Mouse (Mus musculus): ENCODE measurements around the gene Gm20425.
A peak's percentile ranks its signal among the peaks of the same experiment; 100 is the strongest.

Gene Gm20425

DNA sequence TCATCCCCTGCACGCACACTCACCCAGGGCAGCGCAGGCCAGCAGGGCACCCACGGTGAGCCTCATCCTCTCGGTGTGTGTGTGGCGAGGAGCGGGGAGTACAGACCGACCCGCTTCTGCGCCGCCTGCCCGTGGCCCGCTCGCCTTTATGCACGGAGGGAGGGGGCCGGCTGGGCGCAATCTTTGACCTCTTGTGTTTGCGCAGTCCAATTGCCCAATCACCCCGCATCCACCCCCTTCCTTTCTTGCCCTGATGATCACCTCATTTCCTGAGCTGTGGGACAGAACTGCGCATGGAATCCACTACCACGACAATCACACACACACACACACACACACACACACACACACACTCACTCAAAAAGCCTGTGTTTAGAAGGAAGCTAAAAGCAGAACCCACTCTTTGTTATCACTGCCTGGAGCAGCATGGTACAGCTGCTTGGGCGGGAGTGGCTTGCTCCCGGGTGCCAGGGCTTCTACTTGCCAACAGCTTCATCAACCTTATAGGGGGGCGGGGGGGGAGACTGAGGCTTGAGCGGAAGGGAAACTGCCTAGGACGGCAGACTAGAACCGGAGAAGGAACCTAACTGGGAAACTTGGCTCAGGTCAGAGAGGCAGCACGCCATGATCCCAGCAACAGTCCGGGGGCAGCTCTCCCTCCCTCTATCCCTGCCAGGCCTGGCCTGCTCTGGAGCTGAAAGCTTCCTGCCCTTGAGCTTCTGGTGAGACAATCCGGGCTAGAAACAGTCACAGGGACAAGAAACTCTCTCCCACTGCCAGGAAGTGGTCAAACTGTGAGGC is at the start of gene Gm20425, which contains the start of gene Trf:
Gene Gm20425 (minus strand): TSS at position 157 of the 801 bp plus-strand sequence.
Gene Trf (minus strand): TSS at position 294 of the 801 bp plus-strand sequence.
- DNase-seq (ENCODE audit: low read depth in 2 of 2, low spot score in 2 of 2): peak in 1 of 2 experiments; percentile 20

DNA sequence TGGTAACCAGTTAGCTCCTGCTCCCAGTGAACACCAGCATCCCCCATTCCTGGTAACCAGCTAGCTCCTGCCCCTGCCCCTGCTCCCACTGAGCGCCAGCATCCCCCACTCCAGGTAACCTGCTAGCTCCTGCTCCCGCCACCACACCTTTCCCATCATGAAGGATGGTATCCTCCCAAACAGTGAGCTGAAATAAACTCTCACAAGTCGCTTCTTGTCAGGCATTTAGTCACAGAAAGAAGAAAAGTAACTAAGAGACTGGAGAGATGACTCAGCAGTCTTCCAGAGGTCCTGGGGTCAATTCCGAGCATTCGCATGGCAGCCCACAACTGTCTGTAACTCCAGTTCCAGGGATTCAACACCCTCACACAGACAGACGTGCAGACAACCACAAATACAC is 46.8 kb upstream of the Gm20425 start:
- DNase-seq (ENCODE audit: low read depth in 2 of 2, low spot score in 2 of 2): no peak

DNA sequence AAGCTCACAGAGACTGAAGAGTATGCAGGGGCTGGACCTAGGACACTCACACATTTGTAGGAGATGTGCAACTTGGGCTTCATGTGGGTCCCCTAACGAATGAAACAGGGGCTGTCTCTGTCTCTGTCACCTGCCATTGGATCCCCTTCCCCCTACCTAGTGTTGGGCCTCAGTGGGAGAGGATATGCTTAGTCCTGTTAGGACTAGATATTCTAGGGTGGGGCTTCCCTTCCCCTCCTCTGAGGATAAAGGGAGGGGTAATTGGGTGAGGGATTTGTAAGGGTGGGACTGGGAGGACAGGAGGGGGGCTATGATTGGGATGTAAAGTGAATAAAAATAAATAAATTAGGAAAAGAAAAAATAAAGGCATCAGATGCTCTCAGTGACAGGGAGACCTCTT is 45.6 kb upstream of the Gm20425 start:
- DNase-seq (ENCODE audit: low read depth in 2 of 2, low spot score in 2 of 2): no peak

DNA sequence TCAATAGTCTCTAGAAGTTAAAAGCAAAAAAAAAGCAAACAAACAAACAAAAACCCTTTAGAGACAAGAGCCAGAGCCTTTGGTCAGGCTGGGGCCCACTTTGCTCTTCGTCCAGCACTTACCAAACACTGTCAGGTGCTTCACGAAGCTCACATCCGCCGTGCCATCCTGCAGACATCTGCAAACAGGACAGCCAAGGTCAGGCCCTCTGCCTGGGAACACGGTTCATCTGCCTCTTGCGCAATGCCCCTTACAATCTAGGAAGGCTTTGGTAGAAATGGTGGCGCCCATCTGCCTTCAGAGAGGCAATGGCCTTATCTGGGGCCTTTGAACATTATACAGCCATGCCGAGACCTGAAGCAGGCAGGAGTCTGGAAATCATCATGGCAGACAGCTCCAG is 44.7 kb upstream of the Gm20425 start:
- DNase-seq (ENCODE audit: low read depth in 2 of 2, low spot score in 2 of 2): no peak

GRCm38 (mm10) chr9:103271104-103271503 is 41.0 kb upstream of the Gm20425 start:
- no peak for DNase-seq (ENCODE audit: low read depth in 2 of 2, low spot score in 2 of 2)

- DNase-seq (ENCODE audit: low read depth in 2 of 2, low spot score in 2 of 2): no peak
These were observed 35.7 kb upstream of the Gm20425 start for GRCm38 (mm10) chr9:103265778-103266177.

DNA sequence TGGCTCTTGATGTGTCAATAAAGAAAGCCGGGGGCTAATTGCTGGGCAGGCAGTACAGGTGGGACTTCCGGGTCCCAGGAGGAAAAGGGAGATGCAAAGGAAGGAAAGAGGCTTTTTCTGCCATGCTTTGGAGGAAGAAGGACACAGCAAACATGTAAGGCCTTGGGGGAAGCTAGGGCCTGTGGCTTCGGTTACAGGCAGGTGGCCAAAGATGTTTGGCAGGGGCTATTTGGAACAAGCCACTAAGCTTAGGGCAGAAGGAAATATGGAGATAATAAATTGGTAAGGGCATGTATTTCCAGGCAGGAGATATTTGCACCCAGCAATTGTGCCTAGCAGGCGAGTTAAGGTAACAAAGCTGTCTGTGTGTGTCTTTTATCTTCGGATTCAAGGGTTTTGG is 22.8 kb upstream of the Gm20425 start:
- DNase-seq (ENCODE audit: low read depth in 2 of 2, low spot score in 2 of 2): no peak

- DNase-seq (ENCODE audit: low read depth in 2 of 2, low spot score in 2 of 2): no peak
These were observed 18.5 kb upstream of the Gm20425 start for GRCm38 (mm10) chr9:103248618-103249017.

- no peak for DNase-seq (ENCODE audit: low read depth in 2 of 2, low spot score in 2 of 2)
These were observed 16.5 kb upstream of the Gm20425 start for GRCm38 (mm10) chr9:103246526-103247168.

- DNase-seq (ENCODE audit: low read depth in 2 of 2, low spot score in 2 of 2): no peak
These were observed 13.5 kb upstream of the Gm20425 start for GRCm38 (mm10) chr9:103243640-103244039.

GRCm38 (mm10) chr9:103241206-103241605 is 11.1 kb upstream of the Gm20425 start:
- DNase-seq (ENCODE audit: low read depth in 2 of 2, low spot score in 2 of 2): no peak

DNA sequence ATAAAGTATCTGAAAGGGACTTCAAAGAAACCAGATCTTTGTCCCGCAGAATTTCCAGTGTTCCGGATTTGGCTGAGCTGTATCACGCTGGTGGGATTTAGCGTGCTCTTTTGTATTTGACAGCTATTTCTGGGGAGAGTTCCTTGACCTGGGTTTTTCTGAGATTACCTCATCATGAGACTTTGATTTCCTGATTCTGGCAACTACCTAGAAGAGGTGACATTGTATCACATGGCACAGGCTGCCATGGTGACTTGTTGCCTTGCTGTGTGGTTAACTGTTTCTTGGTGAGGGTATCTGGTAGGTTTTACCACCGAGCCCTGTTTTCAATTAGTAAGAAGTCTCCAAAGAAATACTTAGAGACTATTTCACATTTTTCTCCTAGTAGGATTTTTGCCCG is 9.4 kb upstream of the Gm20425 start:
- DNase-seq (ENCODE audit: low read depth in 2 of 2, low spot score in 2 of 2): no peak

- no peak for DNase-seq (ENCODE audit: low read depth in 2 of 2, low spot score in 2 of 2)
These were observed 4.6 kb upstream of the Gm20425 start for GRCm38 (mm10) chr9:103234565-103235165.

GRCm38 (mm10) chr9:103234059-103234458 is 4.0 kb upstream of the Gm20425 start:
- no peak for DNase-seq (ENCODE audit: low read depth in 2 of 2, low spot score in 2 of 2)

GRCm38 (mm10) chr9:103233006-103233395 is 2.9 kb upstream of the Gm20425 start:
- DNase-seq (ENCODE audit: low read depth in 2 of 2, low spot score in 2 of 2): peak in 1 of 2 experiments; percentile 18

- no peak for DNase-seq (ENCODE audit: low read depth in 2 of 2, low spot score in 2 of 2)
These were observed 2.3 kb upstream of the Gm20425 start for GRCm38 (mm10) chr9:103232232-103233005.

DNA sequence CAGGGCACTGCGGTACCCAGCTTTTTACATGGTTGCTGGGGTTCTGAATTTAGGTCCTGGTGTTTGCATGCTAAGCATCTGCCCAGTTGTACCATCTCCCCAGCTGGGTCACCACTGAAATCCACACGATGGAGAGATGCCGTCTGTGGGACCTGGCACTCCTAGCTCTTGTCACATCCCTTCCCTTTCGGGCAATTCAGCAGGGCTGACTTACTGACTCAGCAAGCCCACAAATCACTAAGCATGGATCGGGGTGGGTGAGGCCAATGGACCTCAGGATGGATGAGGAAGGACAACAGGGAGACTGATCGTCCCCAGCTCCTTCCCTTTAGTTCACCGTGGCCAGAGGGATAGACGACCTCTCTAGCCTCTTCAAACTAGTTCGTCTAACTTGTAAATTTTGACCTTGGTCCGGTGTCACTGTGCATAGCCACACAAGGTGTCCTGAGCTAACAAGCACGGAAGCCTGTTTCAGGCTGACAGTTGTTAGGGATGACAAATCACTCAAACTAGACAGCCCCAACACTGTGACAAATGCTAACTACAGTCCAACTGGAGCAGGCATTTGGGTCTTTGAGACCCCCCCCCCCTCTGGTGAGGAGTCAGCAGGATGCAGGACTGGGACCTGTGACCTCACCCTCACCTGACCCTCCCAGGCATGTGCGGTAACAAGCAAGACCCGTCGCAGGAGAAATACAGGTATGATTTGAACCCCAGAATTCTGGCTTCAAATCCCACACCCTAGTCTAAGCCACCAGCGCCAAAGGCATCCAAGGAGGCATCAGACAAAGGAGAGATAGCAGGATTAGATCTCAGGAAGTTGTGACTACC is 855 bp downstream of the Gm20425 start:
- no peak for DNase-seq (ENCODE audit: low read depth in 2 of 2, low spot score in 2 of 2)

GRCm38 (mm10) chr9:103228370-103229003 is 1.6 kb downstream of the Gm20425 start:
- DNase-seq (ENCODE audit: low read depth in 2 of 2, low spot score in 2 of 2): no peak

- no peak for DNase-seq (ENCODE audit: low read depth in 2 of 2, low spot score in 2 of 2)
These were observed 2.3 kb downstream of the Gm20425 start for GRCm38 (mm10) chr9:103227760-103228159.

GRCm38 (mm10) chr9:103226806-103227205 is 3.3 kb downstream of the Gm20425 start:
- no peak for DNase-seq (ENCODE audit: low read depth in 2 of 2, low spot score in 2 of 2)

Measured in CD8-positive naive resting alpha-beta T cell, adult 2 months (primary cell).